Mouse (Mus musculus) embryonic facial prominence, embryonic 13.5 days (tissue): ENCODE measurements at regions not wholly inside any gene's neighbourhood (a gene's known extent, or its start where the extent isn't known, plus 50 kb on each side); places are given as distances from the start of the nearest gene placed in this dataset.

ENCODE experiments used
- ATAC-seq: fragments of 200-750 bp; cut with Nextera tagmentation; 2 replicates; pipeline ENCODE4 v1.8.0; 2017; ENCODE audit warnings: low read depth; ENCODE audit not compliant: insufficient number of reproducible peaks, insufficient read depth, low FRiP score, low TSS enrichment
- H3K27ac ChIP-seq: fragments of 300-500 bp; sonication (generic); 2 replicates; pipeline ENCODE4 v1.5.1; 2015; ENCODE audit warnings: moderate library complexity, mild to moderate bottlenecking, inconsistent platforms
- H3K27me3 ChIP-seq: fragments of 300-500 bp; sonication (generic); 2 replicates; pipeline ENCODE4 v1.6.1; 2015; ENCODE audit warnings: mild to moderate bottlenecking, inconsistent platforms
- H3K36me3 ChIP-seq: fragments of 300-500 bp; sonication (generic); 2 replicates; pipeline ENCODE4 v1.6.1; 2015; ENCODE audit warnings: mild to moderate bottlenecking, inconsistent platforms
- H3K4me1 ChIP-seq: fragments of 300-500 bp; sonication (generic); 2 replicates; pipeline ENCODE4 v1.6.1; 2015; ENCODE audit warnings: inconsistent platforms
- H3K4me2 ChIP-seq: fragments of 300-500 bp; sonication (generic); 2 replicates; pipeline ENCODE4 v1.6.1; 2015; ENCODE audit warnings: moderate library complexity, mild to moderate bottlenecking, inconsistent platforms
- H3K4me3 ChIP-seq: fragments of 300-500 bp; sonication (generic); 2 replicates; pipeline ENCODE4 v1.5.1; 2015; ENCODE audit warnings: mild to moderate bottlenecking, inconsistent platforms
- H3K9ac ChIP-seq: fragments of 300-500 bp; sonication (generic); 2 replicates; pipeline ENCODE4 v1.6.1; 2015; ENCODE audit warnings: mild to moderate bottlenecking, inconsistent platforms
- H3K9me3 ChIP-seq: fragments of 300-500 bp; sonication (generic); 2 replicates; pipeline ENCODE4 v1.6.1; 2016; ENCODE audit warnings: inconsistent platforms
- WGBS: fragments of 180-500 bp; shearing (Covaris S2); methylation state at CpG from one replicate; pipeline ENCODE4 v1.1.7; 2015; ENCODE audit warnings: mixed read lengths; 5-methylcytosine and 5-hydroxymethylcytosine counted together

GRCm38 (mm10) chr8:118023451-118023850, 221.7 kb upstream of the Mphosph6 start:
- 86% methylated on average over 1 of the region's 1 CpGs for WGBS
- Histone ChIP-seq H3K4me3 (no peak overlapping the region), H3K9ac (no peak overlapping the region), H3K27ac (no peak overlapping the region), H3K36me3 (no peaks in the 10 kb centered on the region), H3K4me1 (no peaks in the 10 kb centered on the region), H3K9me3 (no peaks in the 10 kb centered on the region), H3K4me2 (no peak overlapping the region), H3K27me3 (no peaks in the 10 kb centered on the region)
- no peak for ATAC-seq

- Histone ChIP-seq H3K9ac (no peak overlapping the region), H3K4me1 (peaks cover 12% of the 10 kb centered on the region), H3K27me3 (no peaks in the 10 kb centered on the region), H3K9me3 (no peaks in the 10 kb centered on the region), H3K36me3 (no peaks in the 10 kb centered on the region), H3K27ac (no peak overlapping the region), H3K4me3 (no peak overlapping the region), H3K4me2 (no peak overlapping the region)
- WGBS: 54% methylated on average over 3 of the region's 3 CpGs
- no peak for ATAC-seq
Observed at GRCm38 (mm10) chr8:118021978-118022377, 220.2 kb upstream of the Mphosph6 start.

- ATAC-seq: no peak
- Histone ChIP-seq H3K4me1 (peaks cover 12% of the 10 kb centered on the region), H3K36me3 (no peaks in the 10 kb centered on the region), H3K9me3 (no peaks in the 10 kb centered on the region), H3K4me3 (no peak overlapping the region), H3K27ac (no peak overlapping the region), H3K9ac (no peak overlapping the region), H3K27me3 (no peaks in the 10 kb centered on the region), H3K4me2 (no peak overlapping the region)
- WGBS: 21% methylated on average over 6 of the region's 6 CpGs
Observed at GRCm38 (mm10) chr8:118017261-118017660, 215.5 kb upstream of the Mphosph6 start.

GRCm38 (mm10) chr8:118005186-118005585, 203.4 kb upstream of the Mphosph6 start:
- no peaks in the 10 kb centered on the region for H3K9me3 ChIP-seq
- no peak overlapping the region for H3K9ac ChIP-seq
- no peaks in the 10 kb centered on the region for H3K36me3 ChIP-seq
- no peak for ATAC-seq
- no peak overlapping the region for H3K27ac ChIP-seq
- peaks cover 10% of the 10 kb centered on the region; the same call in 1 of the 2 replicates for H3K4me1 ChIP-seq
- no peak overlapping the region for H3K4me2 ChIP-seq
- WGBS: 30% methylated on average over 2 of the region's 2 CpGs
- H3K27me3 ChIP-seq: 0 out of 2 replicates have a peak, but pooled peaks cover 5% of the 10 kb centered on the region
- H3K4me3 ChIP-seq: no peak overlapping the region

GRCm38 (mm10) chr8:118004391-118004851, 202.7 kb upstream of the Mphosph6 start:
- H3K4me3 ChIP-seq: no peak overlapping the region
- no peaks in the 10 kb centered on the region for H3K36me3 ChIP-seq
- no peaks in the 10 kb centered on the region for H3K9me3 ChIP-seq
- 0 out of 2 replicates have a peak, but pooled peaks cover 5% of the 10 kb centered on the region for H3K27me3 ChIP-seq
- no peak overlapping the region for H3K27ac ChIP-seq
- no peak overlapping the region for H3K9ac ChIP-seq
- no peak for ATAC-seq
- no peak overlapping the region for H3K4me2 ChIP-seq
- peaks cover 10% of the 10 kb centered on the region; the same call in 1 of the 2 replicates for H3K4me1 ChIP-seq
- 22% methylated on average over 7 of the region's 7 CpGs for WGBS

- H3K36me3 ChIP-seq: no peaks in the 10 kb centered on the region
- 0 out of 2 replicates have a peak, but pooled peaks cover 5% of the 10 kb centered on the region for H3K27me3 ChIP-seq
- no peaks in the 10 kb centered on the region for H3K9me3 ChIP-seq
- H3K4me2 ChIP-seq: no peak overlapping the region
- H3K4me3 ChIP-seq: no peak overlapping the region
- H3K4me1 ChIP-seq: peaks cover 10% of the 10 kb centered on the region; the same call in 1 of the 2 replicates
- ATAC-seq: no peak
- no peak overlapping the region for H3K9ac ChIP-seq
- 67% methylated on average over 10 of the region's 10 CpGs for WGBS
- no peak overlapping the region for H3K27ac ChIP-seq
Observed at GRCm38 (mm10) chr8:118001138-118001537, 199.4 kb upstream of the Mphosph6 start.

GRCm38 (mm10) chr8:117991826-117992225, 190.1 kb upstream of the Mphosph6 start:
- ATAC-seq: no peak
- Histone ChIP-seq H3K27me3 (no peaks in the 10 kb centered on the region), H3K4me3 (no peak overlapping the region), H3K9me3 (no peaks in the 10 kb centered on the region; the same call in 1 of the 2 replicates), H3K4me2 (no peak overlapping the region), H3K27ac (no peak overlapping the region), H3K36me3 (no peaks in the 10 kb centered on the region), H3K4me1 (no peaks in the 10 kb centered on the region), H3K9ac (no peak overlapping the region)
- WGBS: 91% methylated on average over 7 of the region's 7 CpGs

- WGBS: 71% methylated on average over 5 of the region's 5 CpGs
- H3K4me1 ChIP-seq: no peaks in the 10 kb centered on the region
Observed at GRCm38 (mm10) chr8:117988781-117989180, 187.0 kb upstream of the Mphosph6 start.

GRCm38 (mm10) chr8:117968306-117968705, 166.6 kb upstream of the Mphosph6 start:
- WGBS: 85% methylated on average over 5 of the region's 5 CpGs
- no peak for ATAC-seq

More at GRCm38 (mm10) chr8:117988781-117989180, 187.0 kb upstream of the Mphosph6 start:
- no peak overlapping the region for H3K4me2 ChIP-seq
- H3K27ac ChIP-seq: no peak overlapping the region
- no peak overlapping the region for H3K9ac ChIP-seq
- no peak for ATAC-seq
- H3K4me3 ChIP-seq: no peak overlapping the region
- no peaks in the 10 kb centered on the region for H3K36me3 ChIP-seq
- peaks cover 5% of the 10 kb centered on the region; the same call in 1 of the 2 replicates for H3K9me3 ChIP-seq
- no peaks in the 10 kb centered on the region for H3K27me3 ChIP-seq

GRCm38 (mm10) chr8:117966556-117966955, 164.8 kb upstream of the Mphosph6 start:
- no peak for ATAC-seq
- 88% methylated on average over 5 of the region's 5 CpGs for WGBS

More at GRCm38 (mm10) chr8:117968306-117968705, 166.6 kb upstream of the Mphosph6 start:
- H3K4me1 ChIP-seq: no peaks in the 10 kb centered on the region
- H3K4me3 ChIP-seq: no peak overlapping the region
- H3K4me2 ChIP-seq: no peak overlapping the region
- H3K9ac ChIP-seq: no peak overlapping the region
- no peaks in the 10 kb centered on the region for H3K36me3 ChIP-seq
- H3K9me3 ChIP-seq: 0 out of 2 replicates have a peak, but pooled peaks cover 4% of the 10 kb centered on the region
- no peak overlapping the region for H3K27ac ChIP-seq
- H3K27me3 ChIP-seq: no peaks in the 10 kb centered on the region

GRCm38 (mm10) chr8:117963426-117963825, 161.7 kb upstream of the Mphosph6 start:
- no peak for ATAC-seq
- Histone ChIP-seq H3K4me3 (no peak overlapping the region), H3K36me3 (no peaks in the 10 kb centered on the region), H3K4me2 (no peak overlapping the region), H3K9ac (no peak overlapping the region), H3K27me3 (no peaks in the 10 kb centered on the region), H3K9me3 (0 out of 2 replicates have a peak, but pooled peaks cover 4% of the 10 kb centered on the region), H3K4me1 (no peaks in the 10 kb centered on the region), H3K27ac (no peak overlapping the region)
- WGBS: 85% methylated on average over 13 of the region's 13 CpGs

More at GRCm38 (mm10) chr8:117966556-117966955, 164.8 kb upstream of the Mphosph6 start:
- H3K4me2 ChIP-seq: no peak overlapping the region
- H3K27ac ChIP-seq: no peak overlapping the region
- H3K4me1 ChIP-seq: no peaks in the 10 kb centered on the region
- no peaks in the 10 kb centered on the region for H3K27me3 ChIP-seq
- H3K9ac ChIP-seq: no peak overlapping the region
- H3K4me3 ChIP-seq: no peak overlapping the region
- 0 out of 2 replicates have a peak, but pooled peaks cover 4% of the 10 kb centered on the region for H3K9me3 ChIP-seq
- no peaks in the 10 kb centered on the region for H3K36me3 ChIP-seq

- Histone ChIP-seq H3K4me2 (no peak overlapping the region), H3K4me3 (no peak overlapping the region), H3K27me3 (no peaks in the 10 kb centered on the region), H3K36me3 (no peaks in the 10 kb centered on the region), H3K27ac (no peak overlapping the region), H3K4me1 (no peaks in the 10 kb centered on the region), H3K9ac (no peak overlapping the region), H3K9me3 (0 out of 2 replicates have a peak, but pooled peaks cover 4% of the 10 kb centered on the region)
- 73% methylated on average over 8 of the region's 8 CpGs for WGBS
- no peak for ATAC-seq
Observed at GRCm38 (mm10) chr8:117962666-117963065, 160.9 kb upstream of the Mphosph6 start.
